Mouse (Mus musculus): ENCODE data around the gene Olfr904. TPM values are rescaled to one million over a fixed set of nuclear protein-coding genes. Genes with fewer than 3 reads are reported as not detected.
A peak's percentile ranks its signal among the peaks of the same experiment; 100 is the strongest.
"Not testable (repeated sequence)": the region's sequence is repeated elsewhere in the genome, so short reads cannot be mapped to it uniquely, and the experiment has no call there.

Gene Olfr904
- polyA plus RNA-seq (2014; fragmentation: Nextera tagmentation; extraction: Ambion mirVana): not detected in 2 replicates

- Histone ChIP-seq H3K36me3 (ENCODE audit: control insufficient read depth, insufficient read depth, low read length) (no peaks in the 10 kb centered on the region), H3K27ac (ENCODE audit: low read depth) (no peak within 1 kb of the TSS), H3K4me3 (ENCODE audit: low read depth, low read length) (no peak within 1 kb of the TSS), H3K9ac (ENCODE audit: low read length) (no peak within 1 kb of the TSS), H3K4me1 (replicated peaks; ENCODE audit: control insufficient read depth, insufficient read depth, low read length) (no peaks in the 10 kb centered on the region), H3K4me2 (ENCODE audit: low read length) (no peak within 1 kb of the TSS), H3K27me3 (replicated peaks; ENCODE audit: control insufficient read depth, insufficient read depth, low read length) (no peaks in the 10 kb centered on the region), H3K9me3 (ENCODE audit: control insufficient read depth, low read length) (no peaks in the 10 kb centered on the region)
- ATAC-seq (replicated peaks; ENCODE audit: low FRiP score, low TSS enrichment, low read depth) (no peak), DNase-seq (ENCODE audit: low spot score) (no peak)
Observed at GRCm38 (mm10) chr9:38462844-38463243, at the start of gene Olfr904. Olfr904 (plus strand) TSS chr9:38463144.

- peak; percentile 67 for DNase-seq (ENCODE audit: low spot score)
- not testable (repeated sequence) for H3K27me3 ChIP-seq (replicated peaks; ENCODE audit: control insufficient read depth, insufficient read depth, low read length); H3K4me3 ChIP-seq (ENCODE audit: low read depth, low read length); H3K4me2 ChIP-seq (ENCODE audit: low read length); H3K4me1 ChIP-seq (replicated peaks; ENCODE audit: control insufficient read depth, insufficient read depth, low read length); H3K27ac ChIP-seq (ENCODE audit: low read depth); H3K9ac ChIP-seq (ENCODE audit: low read length); H3K36me3 ChIP-seq (ENCODE audit: control insufficient read depth, insufficient read depth, low read length); H3K9me3 ChIP-seq (ENCODE audit: control insufficient read depth, low read length); ATAC-seq (replicated peaks; ENCODE audit: low FRiP score, low TSS enrichment, low read depth)
- 90% methylated on average over 14 of the region's 14 CpGs for WGBS
Observed at GRCm38 (mm10) chr9:38413502-38413901, 49.4 kb upstream of the Olfr904 start.

- no peak overlapping the region for H3K9ac ChIP-seq (ENCODE audit: low read length)
- no peaks in the 10 kb centered on the region for H3K4me1 ChIP-seq (replicated peaks; ENCODE audit: control insufficient read depth, insufficient read depth, low read length)
- no peak for ATAC-seq (replicated peaks; ENCODE audit: low FRiP score, low TSS enrichment, low read depth)
- H3K4me2 ChIP-seq (ENCODE audit: low read length): no peak overlapping the region
- no peaks in the 10 kb centered on the region for H3K9me3 ChIP-seq (ENCODE audit: control insufficient read depth, low read length)
- no peaks in the 10 kb centered on the region for H3K27me3 ChIP-seq (replicated peaks; ENCODE audit: control insufficient read depth, insufficient read depth, low read length)
- no peak overlapping the region for H3K4me3 ChIP-seq (ENCODE audit: low read depth, low read length)
- no peak for DNase-seq (ENCODE audit: low spot score)
- no peak overlapping the region for H3K27ac ChIP-seq (ENCODE audit: low read depth)
- no peaks in the 10 kb centered on the region for H3K36me3 ChIP-seq (ENCODE audit: control insufficient read depth, insufficient read depth, low read length)
Observed at GRCm38 (mm10) chr9:38423801-38424200, 39.1 kb upstream of the Olfr904 start.

- 41% methylated on average over 1 of the region's 1 CpGs for WGBS
- Histone ChIP-seq H3K4me1 (replicated peaks; ENCODE audit: control insufficient read depth, insufficient read depth, low read length) (no peaks in the 10 kb centered on the region), H3K4me3 (ENCODE audit: low read depth, low read length) (no peak overlapping the region), H3K36me3 (ENCODE audit: control insufficient read depth, insufficient read depth, low read length) (no peaks in the 10 kb centered on the region), H3K27ac (ENCODE audit: low read depth) (no peak overlapping the region), H3K27me3 (replicated peaks; ENCODE audit: control insufficient read depth, insufficient read depth, low read length) (no peaks in the 10 kb centered on the region), H3K9ac (ENCODE audit: low read length) (no peak overlapping the region), H3K4me2 (ENCODE audit: low read length) (no peak overlapping the region), H3K9me3 (ENCODE audit: control insufficient read depth, low read length) (no peaks in the 10 kb centered on the region)
- no peak for DNase-seq (ENCODE audit: low spot score)
- ATAC-seq (replicated peaks; ENCODE audit: low FRiP score, low TSS enrichment, low read depth): no peak
Observed at GRCm38 (mm10) chr9:38427026-38427425, 35.9 kb upstream of the Olfr904 start.

GRCm38 (mm10) chr9:38429155-38429554 is 33.8 kb upstream of the Olfr904 start, which contains the start of gene Olfr901:
Olfr901 (plus strand) TSS chr9:38429455.
- Histone ChIP-seq H3K36me3 (ENCODE audit: control insufficient read depth, insufficient read depth, low read length) (no peaks in the 10 kb centered on the region), H3K27me3 (replicated peaks; ENCODE audit: control insufficient read depth, insufficient read depth, low read length) (no peaks in the 10 kb centered on the region), H3K9me3 (ENCODE audit: control insufficient read depth, low read length) (no peaks in the 10 kb centered on the region), H3K27ac (ENCODE audit: low read depth) (no peak within 1 kb of the TSS), H3K9ac (ENCODE audit: low read length) (no peak within 1 kb of the TSS), H3K4me3 (ENCODE audit: low read depth, low read length) (no peak within 1 kb of the TSS), H3K4me2 (ENCODE audit: low read length) (no peak within 1 kb of the TSS), H3K4me1 (replicated peaks; ENCODE audit: control insufficient read depth, insufficient read depth, low read length) (no peaks in the 10 kb centered on the region)
- 90% methylated on average over 1 of the region's 1 CpGs for WGBS
- DNase-seq (ENCODE audit: low spot score): no peak
- ATAC-seq (replicated peaks; ENCODE audit: low FRiP score, low TSS enrichment, low read depth): no peak

- Histone ChIP-seq H3K27ac (ENCODE audit: low read depth) (no peak within 1 kb of the TSS), H3K27me3 (replicated peaks; ENCODE audit: control insufficient read depth, insufficient read depth, low read length) (no peaks in the 10 kb centered on the region), H3K36me3 (ENCODE audit: control insufficient read depth, insufficient read depth, low read length) (no peaks in the 10 kb centered on the region), H3K4me2 (ENCODE audit: low read length) (no peak within 1 kb of the TSS), H3K9ac (ENCODE audit: low read length) (no peak within 1 kb of the TSS), H3K4me3 (ENCODE audit: low read depth, low read length) (no peak within 1 kb of the TSS), H3K9me3 (ENCODE audit: control insufficient read depth, low read length) (no peaks in the 10 kb centered on the region), H3K4me1 (replicated peaks; ENCODE audit: control insufficient read depth, insufficient read depth, low read length) (no peaks in the 10 kb centered on the region)
- no peak for ATAC-seq (replicated peaks; ENCODE audit: low FRiP score, low TSS enrichment, low read depth)
- 90% methylated on average over 5 of the region's 5 CpGs for WGBS
- DNase-seq (ENCODE audit: low spot score): no peak
Observed at GRCm38 (mm10) chr9:38447352-38447751, 15.6 kb upstream of the Olfr904 start, which contains the start of gene Olfr902. Olfr902 (plus strand) TSS chr9:38447652.

- no peak within 1 kb of the TSS for H3K4me3 ChIP-seq (ENCODE audit: low read depth, low read length)
- no peaks in the 10 kb centered on the region for H3K27me3 ChIP-seq (replicated peaks; ENCODE audit: control insufficient read depth, insufficient read depth, low read length)
- DNase-seq (ENCODE audit: low spot score) (no peak), ATAC-seq (replicated peaks; ENCODE audit: low FRiP score, low TSS enrichment, low read depth) (no peak)
- H3K27ac ChIP-seq (ENCODE audit: low read depth): no peak within 1 kb of the TSS
- H3K4me1 ChIP-seq (replicated peaks; ENCODE audit: control insufficient read depth, insufficient read depth, low read length): no peaks in the 10 kb centered on the region
- no peaks in the 10 kb centered on the region for H3K36me3 ChIP-seq (ENCODE audit: control insufficient read depth, insufficient read depth, low read length)
- H3K9ac ChIP-seq (ENCODE audit: low read length): no peak within 1 kb of the TSS
- H3K9me3 ChIP-seq (ENCODE audit: control insufficient read depth, low read length): no peaks in the 10 kb centered on the region
- no peak within 1 kb of the TSS for H3K4me2 ChIP-seq (ENCODE audit: low read length)
Observed at GRCm38 (mm10) chr9:38470807-38471206, 7.9 kb downstream of the Olfr904 start, which contains the start of gene Olfr905. Olfr905 (plus strand) TSS chr9:38471107.

- ATAC-seq (replicated peaks; ENCODE audit: low FRiP score, low TSS enrichment, low read depth): no peak
- Histone ChIP-seq H3K4me1 (replicated peaks; ENCODE audit: control insufficient read depth, insufficient read depth, low read length) (no peaks in the 10 kb centered on the region), H3K27ac (ENCODE audit: low read depth) (no peak within 1 kb of the TSS), H3K9me3 (ENCODE audit: control insufficient read depth, low read length) (no peaks in the 10 kb centered on the region), H3K36me3 (ENCODE audit: control insufficient read depth, insufficient read depth, low read length) (no peaks in the 10 kb centered on the region), H3K4me3 (ENCODE audit: low read depth, low read length) (no peak within 1 kb of the TSS), H3K27me3 (replicated peaks; ENCODE audit: control insufficient read depth, insufficient read depth, low read length) (no peaks in the 10 kb centered on the region), H3K9ac (ENCODE audit: low read length) (no peak within 1 kb of the TSS), H3K4me2 (ENCODE audit: low read length) (no peak within 1 kb of the TSS)
- no peak for DNase-seq (ENCODE audit: low spot score)
- 76% methylated on average over 3 of the region's 3 CpGs for WGBS
Observed at GRCm38 (mm10) chr9:38486785-38487184, 23.8 kb downstream of the Olfr904 start, which contains the start of gene Olfr906. Olfr906 (plus strand) TSS chr9:38487085.

GRCm38 (mm10) chr9:38495501-38495900 is 32.6 kb downstream of the Olfr904 start, which contains the start of gene Olfr907:
Olfr907 (plus strand) TSS chr9:38495801.
- no peak for ATAC-seq (replicated peaks; ENCODE audit: low FRiP score, low TSS enrichment, low read depth)
- Histone ChIP-seq H3K27me3 (replicated peaks; ENCODE audit: control insufficient read depth, insufficient read depth, low read length) (no peaks in the 10 kb centered on the region), H3K4me2 (ENCODE audit: low read length) (no peak within 1 kb of the TSS)

More at GRCm38 (mm10) chr9:38495501-38495900, 32.6 kb downstream of the Olfr904 start, which contains the start of gene Olfr907:
- no peaks in the 10 kb centered on the region for H3K36me3 ChIP-seq (ENCODE audit: control insufficient read depth, insufficient read depth, low read length)
- no peaks in the 10 kb centered on the region for H3K4me1 ChIP-seq (replicated peaks; ENCODE audit: control insufficient read depth, insufficient read depth, low read length)
- no peaks in the 10 kb centered on the region for H3K9me3 ChIP-seq (ENCODE audit: control insufficient read depth, low read length)
- H3K27ac ChIP-seq (ENCODE audit: low read depth): no peak within 1 kb of the TSS
- WGBS: 86% methylated on average over 2 of the region's 2 CpGs
- no peak within 1 kb of the TSS for H3K4me3 ChIP-seq (ENCODE audit: low read depth, low read length)
- no peak within 1 kb of the TSS for H3K9ac ChIP-seq (ENCODE audit: low read length)
- DNase-seq (ENCODE audit: low spot score): no peak
